In the genomic region with DNA sequence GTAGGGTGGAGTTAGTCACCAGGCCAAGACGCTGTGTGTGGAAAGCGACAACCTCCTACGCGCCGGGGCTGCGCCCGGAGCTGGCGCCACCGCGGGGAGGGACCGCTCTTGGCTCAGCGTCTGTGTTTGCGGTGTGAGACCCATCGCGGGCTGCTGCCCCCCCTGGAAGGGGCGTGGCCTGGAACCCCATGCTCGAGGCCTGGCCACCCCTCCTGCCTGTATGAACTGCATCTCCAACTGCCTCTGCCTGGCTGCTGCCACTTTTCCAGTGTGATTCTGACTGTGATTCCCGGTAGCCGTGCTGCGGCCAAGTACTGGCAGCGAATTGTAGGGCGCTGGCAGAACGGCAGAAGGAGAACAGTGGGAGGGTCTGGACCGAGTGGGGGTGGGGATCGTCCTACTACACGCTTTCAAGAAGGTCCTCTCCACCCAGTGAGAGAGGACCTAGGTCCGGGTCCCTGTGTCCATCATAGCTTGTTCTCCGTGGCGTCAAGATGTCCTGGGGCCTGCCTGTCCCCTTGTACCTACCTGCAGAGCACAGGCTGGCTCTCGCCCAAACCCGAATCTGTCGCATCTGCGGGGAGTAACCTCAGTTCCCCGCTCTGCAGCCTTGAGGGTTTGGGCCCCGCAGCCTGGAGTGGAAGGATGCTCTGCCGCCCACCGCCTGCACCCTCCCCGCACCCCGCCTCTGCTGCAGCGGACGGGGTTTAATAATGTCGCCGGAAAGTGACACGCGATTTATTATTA, we compare ENCODE assay signal across 8 mouse cellular contexts. TPM values are rescaled to one million over a fixed set of nuclear protein-coding genes. Genes with fewer than 3 reads are reported as not detected.
DNase-seq lines count a peak whose midpoint lies in the region; ATAC-seq and TF ChIP-seq lines count a peak whose summit lies in the region.

No protein-coding gene starts in this region.

- H3K27me3 ChIP-seq in limb, embryonic 14.5 days (ENCODE audit: control insufficient read depth, insufficient read depth, low read length) = peaks cover 58% of the 10 kb centered on the region
- H3K27me3 ChIP-seq in midbrain, embryonic 15.5 days (replicated peaks) = peaks cover 79% of the 10 kb centered on the region
- H3K27me3 ChIP-seq in testis, adult 2 months (ENCODE audit: control insufficient read depth, insufficient read depth, low read length) = peaks cover 2% of the 10 kb centered on the region; the same call in 1 of the 2 replicates

- H3K36me3 ChIP-seq in limb, embryonic 14.5 days (ENCODE audit: control insufficient read depth, insufficient read depth, low read length) = no peaks in the 10 kb centered on the region
- no peaks in the 10 kb centered on the region for H3K36me3 ChIP-seq in midbrain, embryonic 15.5 days (replicated peaks)
- H3K36me3 ChIP-seq in testis, adult 2 months (ENCODE audit: control insufficient read depth, insufficient read depth, low read length) = no peaks in the 10 kb centered on the region

- TF ChIP-seq CTCF in testis, adult 2 months (IDR thresholded peaks at IDR 0.05; ENCODE audit: control insufficient read depth, insufficient read depth, insufficient replicate concordance, low read depth, low read length) = 0 out of 2 replicates have a peak, but pooled peaks have one; percentile 6

- no peaks in the 10 kb centered on the region for H3K9me3 ChIP-seq in limb, embryonic 14.5 days (ENCODE audit: control insufficient read depth, low read length)
- no peaks in the 10 kb centered on the region for H3K9me3 ChIP-seq in midbrain, embryonic 15.5 days

- DNase-seq in monocyte, adult 2 months (ENCODE audit: low read depth in 1 of 2, low spot score in 2 of 2) = peak; percentile 41 to 46
- peak; percentile 69 to 74 for DNase-seq in cerebellum, postnatal 14 days
- DNase-seq in gastrocnemius, postnatal 25 days = peak; percentile 76
- DNase-seq in induced T-regulatory cell, adult 2 months (ENCODE audit: low read depth) = peak; percentile 83
- peak; percentile 55 for DNase-seq in limb, embryonic 14.5 days (ENCODE audit: low spot score)

- ATAC-seq in monocyte, adult 5-6 weeks (replicated peaks; ENCODE audit: insufficient number of reproducible peaks, low FRiP score, low TSS enrichment, poor library complexity, severe bottlenecking) = no peak
- no peak for ATAC-seq in limb, embryonic 14.5 days (ENCODE audit: low FRiP score, low read depth)
- ATAC-seq in midbrain, embryonic 15.5 days (replicated peaks) = no peak

- peak overlapping the region; percentile 28; the same call in 1 of the 2 replicates for H3K9ac ChIP-seq in limb, embryonic 14.5 days (ENCODE audit: low read depth, low read length, severe bottlenecking)
- H3K9ac ChIP-seq in midbrain, embryonic 15.5 days = peak overlapping the region; percentile 20; the same call in 1 of the 2 replicates

- H3K4me2 ChIP-seq in limb, embryonic 14.5 days (replicated peaks; ENCODE audit: low read depth, low read length, severe bottlenecking) = peak overlapping the region; percentile 62
- peak overlapping the region; percentile 50 for H3K4me2 ChIP-seq in midbrain, embryonic 15.5 days

- H3K4me3 ChIP-seq in limb, embryonic 14.5 days (replicated peaks; ENCODE audit: low read length) = peak overlapping the region; percentile 33
- peak overlapping the region; percentile 29 for H3K4me3 ChIP-seq in midbrain, embryonic 15.5 days
- H3K4me3 ChIP-seq in testis, adult 2 months (ENCODE audit: control insufficient read depth, low read depth, low read length) = peak overlapping the region; percentile 73

- under 1% methylated on average over 45 of the region's 45 CpGs for WGBS in limb, embryonic 14.5 days
- under 1% methylated on average over 45 of the region's 45 CpGs for WGBS in midbrain, embryonic 15.5 days

- no peak for TF ChIP-seq POLR2A in limb, embryonic 14.5 days (IDR thresholded peaks at IDR 0.05; ENCODE audit: borderline replicate concordance, extremely low read depth, insufficient read depth, insufficient read length)
- peak; percentile 68; the same call in 1 of the 2 replicates for TF ChIP-seq POLR2A in testis, adult 2 months (IDR thresholded peaks at IDR 0.05; ENCODE audit: control insufficient read depth, low read depth, low read length)

- H3K27ac ChIP-seq in limb, embryonic 14.5 days (replicated peaks; ENCODE audit: low read depth, low read length) = peak overlapping the region; percentile 3; the same call in 1 of the 2 replicates
- H3K27ac ChIP-seq in midbrain, embryonic 15.5 days = no peak overlapping the region
- peak overlapping the region; percentile 2 for H3K27ac ChIP-seq in testis, adult 2 months (ENCODE audit: control insufficient read depth, insufficient read depth, low read depth, low read length)

- H3K4me1 ChIP-seq in limb, embryonic 14.5 days (ENCODE audit: control insufficient read depth, insufficient read depth, low read length) = peaks cover 48% of the 10 kb centered on the region
- H3K4me1 ChIP-seq in midbrain, embryonic 15.5 days = peaks cover 41% of the 10 kb centered on the region
- peaks cover 44% of the 10 kb centered on the region for H3K4me1 ChIP-seq in testis, adult 2 months (ENCODE audit: control insufficient read depth, insufficient read depth, low read length)

RNA-seq across cellular contexts. Expression of a gene that starts 4.9 kb away (rescaled TPM):
- 1.2 TPM in 1 of 3 replicates, not detected in the others for total RNA-seq in monocyte, adult 5-6 weeks (2017)
- total RNA-seq in gastrocnemius, postnatal 25 days (2021) = 1 to 10 TPM; 5.4 to 6.3 TPM
- 20.5 and 22.9 TPM in 2 replicates for polyA plus RNA-seq in limb, embryonic 14.5 days (2012; rRNA removed)
- polyA plus RNA-seq in limb, embryonic 14.5 days (2014; fragmentation: Nextera tagmentation; extraction: Ambion mirVana) = 31.1 and 33.1 TPM in 2 replicates
- polyA plus RNA-seq in midbrain, embryonic 15.5 days (2015; fragmentation: Nextera tagmentation; extraction: Ambion mirVana) = 1.3 TPM in 2 replicates
- 5.3 and 6.1 TPM in 2 replicates for polyA plus RNA-seq in testis, adult 2 months (2012; rRNA removed)

RNA-seq across cellular contexts. Expression of a gene that starts 32.6 kb away (rescaled TPM):
- total RNA-seq in monocyte, adult 5-6 weeks (2017) = 19.7 to 41.4 TPM (median 22.3 TPM) in 3 replicates
- total RNA-seq in gastrocnemius, postnatal 25 days (2021) = 10 to 100 TPM; 20.7 to 22.5 TPM
- 44.9 and 48.0 TPM in 2 replicates for polyA plus RNA-seq in limb, embryonic 14.5 days (2012; rRNA removed)
- 30.5 and 32.5 TPM in 2 replicates for polyA plus RNA-seq in limb, embryonic 14.5 days (2014; fragmentation: Nextera tagmentation; extraction: Ambion mirVana)
- polyA plus RNA-seq in midbrain, embryonic 15.5 days (2015; fragmentation: Nextera tagmentation; extraction: Ambion mirVana) = 89.6 and 97.2 TPM in 2 replicates
- polyA plus RNA-seq in testis, adult 2 months (2012; rRNA removed) = 16.3 and 20.7 TPM in 2 replicates

RNA-seq across cellular contexts. Expression of a gene that starts 34.4 kb away (rescaled TPM):
- not detected in 3 replicates for total RNA-seq in monocyte, adult 5-6 weeks (2017)
- 1 to 10 TPM; 5.4 to 5.9 TPM for total RNA-seq in gastrocnemius, postnatal 25 days (2021)
- 0.85 and 0.99 TPM in 2 replicates for polyA plus RNA-seq in limb, embryonic 14.5 days (2012; rRNA removed)
- polyA plus RNA-seq in limb, embryonic 14.5 days (2014; fragmentation: Nextera tagmentation; extraction: Ambion mirVana) = 0.26 and 0.47 TPM in 2 replicates
- 3.2 and 4.1 TPM in 2 replicates for polyA plus RNA-seq in midbrain, embryonic 15.5 days (2015; fragmentation: Nextera tagmentation; extraction: Ambion mirVana)
- 1.0 and 1.1 TPM in 2 replicates for polyA plus RNA-seq in testis, adult 2 months (2012; rRNA removed)
